Mouse (Mus musculus) ES-Bruce4 (cell line): ENCODE measurements around the gene Ptar1. TPM values are rescaled to one million over a fixed set of nuclear protein-coding genes. Genes with fewer than 3 reads are reported as not detected.
A peak's percentile ranks its signal among the peaks of the same experiment; 100 is the strongest.

Experiments used
- H3K27ac ChIP-seq: 2 replicates; pipeline ENCODE4 v1.5.1; 2012; ENCODE audit warnings: low read length, inconsistent platforms; ENCODE audit not compliant: insufficient read depth
- H3K27me3 ChIP-seq: 2 replicates; pipeline ENCODE4 v1.6.1; 2012; ENCODE audit warnings: mild to moderate bottlenecking, low read length, inconsistent platforms; ENCODE audit not compliant: control insufficient read depth, poor library complexity, insufficient read depth, severe bottlenecking
- H3K36me3 ChIP-seq: 2 replicates; pipeline ENCODE4 v1.6.1; 2012; ENCODE audit warnings: inconsistent platforms, mild to moderate bottlenecking, low read length, moderate library complexity; ENCODE audit not compliant: control insufficient read depth, poor library complexity, insufficient read depth, severe bottlenecking
- H3K4me1 ChIP-seq: one replicate; pipeline ENCODE4 v1.8.1; 2011; ENCODE audit warnings: low read length; ENCODE audit not compliant: control insufficient read depth, insufficient read depth
- H3K4me3 ChIP-seq: 2 replicates; pipeline ENCODE4 v1.5.1; 2011; ENCODE audit warnings: low read depth, mild to moderate bottlenecking, low read length
- H3K9ac ChIP-seq: 2 replicates; pipeline ENCODE4 v1.6.1; 2012; ENCODE audit warnings: low read depth, mild to moderate bottlenecking, inconsistent platforms; ENCODE audit not compliant: poor library complexity, severe bottlenecking
- H3K9me3 ChIP-seq: replicated peaks from 2 replicates; pipeline ENCODE4 v1.6.1; 2012; ENCODE audit warnings: mild to moderate bottlenecking, low read length, inconsistent platforms; ENCODE audit not compliant: control insufficient read depth, poor library complexity, insufficient read depth, severe bottlenecking
- CTCF ChIP-seq: IDR thresholded peaks from one replicate; pipeline ENCODE4 v1.8.1; 2011; ENCODE audit warnings: low read depth, low read length
- EP300 ChIP-seq: IDR thresholded peaks from 2 replicates; pipeline ENCODE4 v1.6.1; 2011; ENCODE audit warnings: low read depth, low read length; ENCODE audit not compliant: insufficient read depth
- POLR2A ChIP-seq: IDR thresholded peaks from one replicate; pipeline ENCODE4 v1.8.1; 2011; ENCODE audit warnings: low read length; ENCODE audit not compliant: insufficient read depth
- polyA plus RNA-seq: library from polyadenylated mRNA; stranded (reverse); fragments of >200 nt; gene quantifications from 2 replicates; pipeline ENCODE4 v1.2.4, GENCODE M21; 2011; ENCODE audit warnings: low read depth; ENCODE audit not compliant: missing spikeins, insufficient read depth, insufficient read length

Ptar1 gene
- polyA plus RNA-seq, 1 experiment, result 43.9 TPM

DNA sequence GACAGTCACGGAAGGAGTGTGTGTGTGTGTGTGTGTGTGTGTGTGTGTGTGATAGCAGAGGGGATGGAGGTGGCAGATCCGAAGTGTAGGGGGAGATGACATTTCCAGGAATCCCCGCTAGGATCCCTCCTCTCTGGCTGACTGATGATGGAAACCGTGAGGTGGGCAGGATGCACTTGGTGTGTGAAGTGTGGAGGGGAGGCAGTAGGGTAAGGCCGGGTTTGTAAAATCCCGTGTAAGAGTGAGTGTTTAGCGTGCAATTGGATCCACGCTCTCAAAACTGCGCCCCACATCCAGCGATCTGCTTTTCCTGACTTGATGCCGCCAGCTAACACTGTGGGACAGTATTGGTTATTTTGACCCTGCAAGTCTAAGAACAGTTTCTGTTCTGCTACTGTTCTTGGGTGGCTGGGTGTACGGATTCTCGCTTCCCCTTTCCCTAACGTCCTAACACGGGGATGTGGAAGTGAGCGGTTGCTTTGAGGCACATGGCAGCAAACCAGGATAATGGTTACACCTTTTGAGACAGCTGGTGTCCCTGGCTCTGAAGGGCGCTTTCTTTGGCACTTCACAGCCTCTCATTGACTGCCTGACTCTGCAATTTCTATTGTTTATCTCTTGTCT lies 72.2 kb downstream of the Ptar1 start:
- peaks cover 2% of the 10 kb centered on the region; the same call in 1 of the 2 replicates for H3K27me3 ChIP-seq
- no peak overlapping the region for H3K27ac ChIP-seq

DNA sequence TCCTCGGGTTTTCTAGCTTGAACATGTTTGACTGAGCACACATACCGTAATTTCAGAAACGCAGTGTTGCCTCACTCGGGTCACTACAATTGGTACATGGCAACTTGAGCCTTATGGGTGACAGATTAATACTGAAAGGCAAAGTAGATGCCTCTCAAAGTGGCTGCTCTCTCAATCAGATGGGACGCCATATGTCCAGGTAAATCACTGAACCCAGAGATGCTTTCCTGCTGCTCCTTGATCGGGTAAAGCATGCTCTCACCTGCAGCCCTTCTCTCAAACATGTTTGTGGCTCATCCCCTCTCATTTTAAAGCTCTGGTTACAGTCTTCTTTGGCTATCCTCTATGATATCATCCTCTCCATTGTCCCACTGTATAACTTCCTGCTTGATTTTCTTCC lies 76.1 kb downstream of the Ptar1 start:
- Histone ChIP-seq H3K4me1 (no peaks in the 10 kb centered on the region), H3K4me3 (no peak overlapping the region), H3K27ac (no peak overlapping the region), H3K36me3 (no peaks in the 10 kb centered on the region), H3K9ac (no peak overlapping the region), H3K27me3 (peaks cover 2% of the 10 kb centered on the region; the same call in 1 of the 2 replicates), H3K9me3 (no peaks in the 10 kb centered on the region)
- TF ChIP-seq CTCF, result no peak
- TF ChIP-seq EP300, result no peak
- TF ChIP-seq POLR2A, result no peak

More for the DNA sequence above, 72.2 kb downstream of the Ptar1 start:
- H3K9me3 ChIP-seq, result no peaks in the 10 kb centered on the region
- no peaks in the 10 kb centered on the region for H3K36me3 ChIP-seq
- H3K4me3 ChIP-seq, result peak overlapping the region; percentile 55
- no peaks in the 10 kb centered on the region for H3K4me1 ChIP-seq
- no peak overlapping the region for H3K9ac ChIP-seq
- TF ChIP-seq POLR2A (no peak), CTCF (no peak), EP300 (no peak)

DNA sequence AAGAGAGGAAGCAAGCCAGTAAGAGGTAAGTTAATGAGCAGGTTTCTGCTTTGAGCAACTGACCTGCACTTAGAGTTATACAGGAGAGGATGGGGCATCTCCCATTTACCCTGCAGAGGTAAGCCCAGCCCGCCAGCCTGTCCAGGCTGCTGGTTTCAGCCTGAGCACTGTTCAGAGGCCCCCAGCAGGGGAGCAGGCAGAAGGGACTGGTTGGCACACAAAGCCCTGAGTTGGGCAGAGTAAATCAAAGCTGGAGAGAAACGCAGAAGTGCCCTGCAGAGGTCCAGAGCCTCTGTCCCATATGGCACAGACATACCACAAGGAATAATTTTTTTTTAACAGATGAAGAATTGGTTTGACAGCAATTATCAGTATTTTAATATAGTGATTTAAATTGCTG lies 76.8 kb downstream of the Ptar1 start:
- Histone ChIP-seq H3K9me3 (no peaks in the 10 kb centered on the region), H3K4me3 (no peak overlapping the region), H3K9ac (no peak overlapping the region), H3K27me3 (peaks cover 2% of the 10 kb centered on the region; the same call in 1 of the 2 replicates), H3K4me1 (no peaks in the 10 kb centered on the region), H3K27ac (no peak overlapping the region), H3K36me3 (no peaks in the 10 kb centered on the region)
- TF ChIP-seq EP300 (no peak), POLR2A (no peak), CTCF (no peak)

DNA sequence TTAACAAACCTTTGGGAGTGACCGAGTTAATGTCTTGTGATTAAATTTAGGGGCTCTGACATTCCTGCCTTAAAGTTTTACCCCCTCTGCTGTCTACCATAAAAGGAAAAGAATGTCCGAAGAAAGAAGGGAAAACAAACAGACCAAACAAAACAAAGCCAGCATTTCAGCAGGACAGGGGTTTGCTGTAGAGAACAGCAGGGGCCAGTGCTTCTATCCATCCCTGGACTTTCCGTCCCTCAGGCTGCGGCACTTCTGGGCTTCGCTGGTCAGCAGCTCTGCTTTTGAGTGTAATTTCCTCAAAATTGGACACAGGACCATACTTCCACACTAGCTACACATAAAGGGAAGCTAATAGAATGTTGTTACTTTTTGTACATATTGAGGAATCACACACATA lies 81.6 kb downstream of the Ptar1 start:
- no peak overlapping the region for H3K4me3 ChIP-seq
- TF ChIP-seq EP300 (no peak), CTCF (no peak), POLR2A (no peak)
- H3K27me3 ChIP-seq, result no peaks in the 10 kb centered on the region
- no peaks in the 10 kb centered on the region for H3K36me3 ChIP-seq
- H3K4me1 ChIP-seq, result no peaks in the 10 kb centered on the region
- no peak overlapping the region for H3K9ac ChIP-seq
- no peaks in the 10 kb centered on the region for H3K9me3 ChIP-seq
- no peak overlapping the region for H3K27ac ChIP-seq

DNA sequence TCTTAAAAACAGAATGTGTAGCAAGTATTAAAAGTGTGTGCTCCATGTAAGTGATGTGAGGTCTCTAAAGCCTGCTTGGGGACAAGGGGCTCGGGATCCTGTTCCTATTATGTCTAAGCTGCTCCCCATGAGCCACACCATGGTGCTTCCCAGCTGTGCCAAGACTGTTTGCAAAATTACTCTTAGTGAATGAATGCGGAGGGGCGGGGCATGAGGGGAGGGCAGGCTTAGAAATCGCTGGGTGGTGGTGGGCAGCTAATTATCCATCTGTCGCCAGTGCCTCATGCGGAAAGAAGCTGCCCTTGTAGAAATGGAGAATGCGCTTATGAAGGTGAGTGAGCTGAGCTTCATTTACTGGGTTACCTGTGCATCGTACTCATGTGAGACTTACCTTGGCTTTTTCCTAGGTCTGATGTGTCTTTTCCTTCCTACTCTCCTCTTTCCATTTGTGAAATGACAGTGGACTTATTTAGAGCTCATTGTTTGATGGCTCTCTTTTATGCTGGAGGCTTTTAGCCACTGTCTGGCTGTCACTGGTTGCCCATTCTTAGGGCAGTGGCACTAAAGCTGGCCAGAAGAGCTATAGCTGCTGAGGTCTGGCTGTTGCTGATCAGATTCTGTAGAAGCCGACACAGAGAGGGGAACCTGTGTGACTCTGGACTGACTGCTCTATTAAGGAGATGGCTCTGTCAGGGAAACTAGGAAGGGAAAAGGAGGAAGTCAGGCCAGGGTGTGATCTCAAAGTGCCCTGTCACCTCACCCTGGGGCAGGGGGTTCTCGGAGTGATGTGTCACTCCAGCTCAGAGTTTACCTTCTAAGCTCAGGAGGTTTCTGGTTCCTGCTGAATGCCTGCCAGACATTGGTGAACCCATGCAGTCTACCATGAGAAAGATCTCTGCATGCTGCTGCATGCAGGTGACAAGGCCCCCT lies 83.5 kb downstream of the Ptar1 start:
- H3K27me3 ChIP-seq, result no peaks in the 10 kb centered on the region
- no peaks in the 10 kb centered on the region for H3K9me3 ChIP-seq
- no peak for TF ChIP-seq POLR2A
- TF ChIP-seq CTCF, result no peak
- TF ChIP-seq EP300, result no peak
- no peaks in the 10 kb centered on the region for H3K36me3 ChIP-seq
- H3K27ac ChIP-seq, result no peak overlapping the region
- H3K9ac ChIP-seq, result no peak overlapping the region
- no peak overlapping the region for H3K4me3 ChIP-seq
- no peaks in the 10 kb centered on the region for H3K4me1 ChIP-seq

DNA sequence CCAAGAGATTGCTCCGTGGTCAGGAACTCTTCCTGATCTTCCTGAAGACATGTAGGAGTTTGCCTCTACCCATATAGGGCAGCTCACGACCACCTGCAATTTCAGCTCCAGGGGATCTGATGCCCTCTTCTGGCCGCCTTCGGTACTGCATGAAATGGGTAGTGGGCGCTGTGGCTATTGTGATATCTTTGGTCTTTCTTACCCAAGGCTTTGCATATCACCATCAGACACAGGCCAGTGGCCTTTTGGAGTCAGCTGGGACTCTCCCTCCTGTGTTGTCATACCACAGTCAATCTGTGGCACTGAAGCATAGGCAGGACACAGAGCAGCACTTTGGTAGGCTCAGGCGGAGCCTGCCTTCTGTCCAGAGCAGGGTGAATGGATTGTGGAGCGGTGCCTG lies 84.7 kb downstream of the Ptar1 start:
- Histone ChIP-seq H3K4me3 (no peak overlapping the region), H3K9ac (no peak overlapping the region), H3K27ac (no peak overlapping the region), H3K36me3 (no peaks in the 10 kb centered on the region), H3K4me1 (no peaks in the 10 kb centered on the region), H3K27me3 (no peaks in the 10 kb centered on the region), H3K9me3 (no peaks in the 10 kb centered on the region)
- peak; percentile 80 for TF ChIP-seq CTCF
- TF ChIP-seq EP300, result no peak
- no peak for TF ChIP-seq POLR2A
